Mouse (Mus musculus) spleen, adult 12 weeks (tissue): ENCODE measurements around the gene Nucks1.

Source experiments
- DNase-seq: peaks from one replicate; pipeline ENCODE4 v3.0.0; 2022; ENCODE audit warnings: low spot score

Nucks1 gene

DNA sequence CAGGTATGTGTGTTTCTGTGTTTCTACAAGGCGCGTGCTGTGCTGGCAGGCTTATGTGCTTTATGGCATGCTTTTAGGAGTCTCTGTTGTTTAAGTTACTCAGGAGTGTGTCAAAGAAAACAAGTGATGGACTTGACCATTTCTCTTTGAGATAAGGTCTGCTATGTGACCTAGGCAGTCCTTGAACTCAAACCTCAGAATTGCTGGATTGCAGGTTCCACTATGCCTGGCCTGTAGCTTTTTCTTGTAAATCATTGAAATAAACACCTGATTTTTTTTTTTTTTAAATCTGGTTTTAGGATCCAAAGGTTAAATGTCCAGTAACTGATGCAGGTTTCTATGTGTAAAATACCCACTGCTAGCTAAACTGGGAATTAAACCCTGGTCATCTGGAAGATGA, 8.7 kb downstream of the Nucks1 start:
- no peak for DNase-seq

DNA sequence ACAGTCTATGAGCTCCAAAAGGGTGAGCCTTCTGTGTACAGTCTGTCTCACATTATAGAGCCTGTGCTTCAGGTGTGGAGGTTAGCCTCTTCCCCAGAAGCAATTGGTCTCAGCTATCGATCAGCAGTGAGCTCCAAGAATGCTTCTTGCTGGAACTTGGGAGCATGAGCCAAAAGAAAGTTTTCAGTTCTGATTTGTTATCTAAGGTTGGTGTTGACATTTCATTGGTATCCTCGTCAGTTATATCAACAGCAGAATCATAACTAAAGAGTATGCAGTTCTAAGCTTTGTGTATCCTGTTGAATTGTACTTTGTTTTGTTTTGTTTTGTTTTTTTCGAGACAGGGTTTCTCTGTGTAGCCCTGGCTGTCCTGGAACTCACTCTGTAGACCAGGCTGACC, 11.8 kb downstream of the Nucks1 start:
- no peak for DNase-seq

DNA sequence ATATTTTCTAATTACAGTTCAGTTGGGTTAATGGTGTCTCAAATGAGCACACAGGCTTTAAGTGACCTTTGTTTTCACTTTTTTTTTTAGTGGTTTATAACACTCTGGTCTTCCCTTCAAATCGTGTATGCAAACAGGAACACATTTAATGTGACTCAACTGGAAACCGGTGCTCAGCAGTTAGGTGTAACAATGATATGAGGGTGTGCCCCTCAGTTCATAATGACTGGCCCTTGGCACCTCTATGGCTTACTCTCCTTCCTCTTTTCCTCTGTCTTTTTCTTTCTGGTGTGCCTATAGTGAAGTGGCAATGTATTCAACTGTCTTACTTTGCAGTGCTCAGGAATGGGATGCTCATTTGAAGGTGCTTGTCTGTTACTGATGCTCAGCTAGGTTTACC, 23.1 kb downstream of the Nucks1 start:
- DNase-seq, result no peak

- DNase-seq, result no peak
Measured at GRCm38 (mm10) chr1:131937659-131938305, 27.4 kb downstream of the Nucks1 start.

DNA sequence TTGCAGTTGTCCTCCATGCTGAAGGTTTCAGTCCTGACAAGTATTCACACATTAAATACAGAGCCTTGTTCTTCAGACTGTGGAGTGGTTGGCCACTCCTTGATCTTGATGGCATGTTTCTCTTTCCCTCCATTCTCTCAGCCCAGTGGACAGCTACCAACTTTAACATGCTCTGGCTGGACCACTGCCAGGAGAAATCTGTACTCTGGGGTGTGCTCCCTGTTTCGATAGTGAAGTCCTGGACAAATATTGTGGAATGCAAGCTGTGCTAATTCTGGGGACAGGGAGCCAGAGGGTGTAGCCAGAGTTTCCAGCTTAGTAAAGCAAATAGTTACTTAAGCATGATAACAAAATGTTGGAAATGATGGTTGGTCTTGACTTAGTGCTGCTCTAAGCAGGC, 28.5 kb downstream of the Nucks1 start:
- no peak for DNase-seq

- no peak for DNase-seq
Measured at GRCm38 (mm10) chr1:131940711-131941244, 30.4 kb downstream of the Nucks1 start.

- DNase-seq, result no peak
Measured at GRCm38 (mm10) chr1:131941501-131941900, 31.2 kb downstream of the Nucks1 start.

GRCm38 (mm10) chr1:131942621-131943590, 32.6 kb downstream of the Nucks1 start:
- DNase-seq, result no peak

DNA sequence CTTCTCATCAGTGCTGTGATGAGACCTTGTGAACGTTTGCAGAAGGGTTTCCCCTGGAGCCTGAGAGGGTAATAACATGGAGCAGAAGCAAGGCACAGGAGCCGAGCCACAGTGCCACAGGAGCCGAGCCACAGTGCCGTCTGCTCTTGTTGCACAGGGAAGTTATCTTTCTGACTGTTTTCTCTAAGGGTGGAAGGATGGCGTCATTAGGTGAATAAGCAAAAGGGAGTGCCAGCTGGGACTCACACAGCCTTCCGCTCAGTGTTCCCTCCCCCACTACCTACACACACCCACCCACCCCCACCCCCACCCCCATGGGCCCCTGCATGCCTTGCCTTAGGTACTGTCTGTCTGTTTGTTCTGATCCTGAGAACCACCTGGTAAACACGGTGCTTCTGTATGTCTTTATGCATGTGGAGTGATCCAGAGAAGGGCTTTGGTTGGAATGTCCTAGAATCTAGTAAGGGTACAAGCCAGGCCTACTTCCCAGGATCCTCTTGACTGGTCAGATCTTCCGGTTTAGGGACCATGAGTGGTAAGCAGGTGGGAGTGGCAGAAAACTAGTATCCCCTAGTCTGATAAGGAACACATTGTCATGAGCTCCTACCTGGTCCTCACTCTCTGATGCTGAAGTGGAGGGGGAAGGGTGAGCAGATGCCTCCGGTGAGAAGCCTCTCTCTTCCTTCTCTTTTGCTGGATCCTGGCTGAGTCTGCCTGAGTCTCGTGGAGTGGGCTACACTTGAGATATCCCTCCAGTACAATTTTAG, 35.5 kb downstream of the Nucks1 start:
- no peak for DNase-seq

GRCm38 (mm10) chr1:131946462-131947215, 36.3 kb downstream of the Nucks1 start:
- no peak for DNase-seq

DNA sequence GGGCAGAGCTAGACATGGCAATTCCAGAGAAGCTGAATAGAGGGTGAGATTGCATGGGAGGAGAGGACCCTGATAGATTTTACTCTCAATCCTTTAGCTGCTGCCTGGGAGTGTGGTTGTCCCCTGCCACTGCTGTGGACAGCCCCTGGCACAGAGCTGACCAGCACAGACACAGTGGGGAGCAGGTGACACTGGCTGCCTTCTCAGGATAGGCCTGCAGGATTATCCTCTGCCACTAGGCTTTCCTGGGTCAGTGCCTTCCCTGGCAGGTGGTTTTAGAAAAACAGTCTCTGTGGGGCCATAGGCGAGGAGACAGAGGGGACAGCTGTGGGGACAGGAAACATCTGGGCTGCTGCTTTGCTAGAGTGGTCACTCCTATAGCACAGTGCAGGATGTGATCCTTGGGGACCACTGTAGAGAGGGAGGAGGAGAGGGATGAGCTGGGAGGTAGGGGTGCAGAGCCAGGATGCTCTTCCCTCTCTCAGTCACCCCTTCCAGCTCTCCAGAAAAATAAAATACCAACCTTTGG, 37.7 kb downstream of the Nucks1 start:
- no peak for DNase-seq

GRCm38 (mm10) chr1:131954242-131954865, 44.0 kb downstream of the Nucks1 start:
- no peak for DNase-seq

DNA sequence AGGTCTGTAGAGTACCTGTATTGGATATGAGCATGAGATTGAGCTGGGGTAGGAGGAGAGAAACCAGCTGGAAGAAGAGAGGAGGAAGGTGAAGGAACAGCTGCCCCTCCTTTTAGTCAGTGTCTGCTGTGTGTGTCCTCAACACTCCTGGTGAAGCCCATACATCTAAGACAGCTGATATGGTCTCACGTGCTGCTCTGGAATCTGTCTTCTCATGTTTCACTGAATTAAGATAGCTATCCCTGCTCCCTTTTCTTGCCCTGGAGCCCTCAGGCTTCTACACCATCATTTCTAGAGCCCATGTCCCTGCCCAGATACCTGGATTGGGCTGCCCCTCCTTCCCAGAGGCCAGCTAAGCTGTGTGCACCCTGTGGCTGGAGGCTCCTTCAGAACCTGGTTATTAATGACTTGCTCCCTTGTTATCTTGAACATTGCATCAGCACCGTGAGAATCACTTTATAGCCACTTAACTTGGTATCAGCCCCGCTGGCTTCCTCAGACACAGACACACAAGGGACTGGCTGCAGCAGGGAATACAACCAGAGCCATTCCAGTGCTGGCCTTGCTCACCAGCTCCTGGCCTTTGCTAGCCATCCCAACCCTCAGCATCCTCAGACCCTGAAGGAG, 44.9 kb downstream of the Nucks1 start:
- DNase-seq, result no peak

GRCm38 (mm10) chr1:131957416-131957815, 47.1 kb downstream of the Nucks1 start:
- no peak for DNase-seq

- DNase-seq, result no peak
Measured at GRCm38 (mm10) chr1:131961004-131961403, 50.7 kb downstream of the Nucks1 start.

- DNase-seq, result no peak
Measured at GRCm38 (mm10) chr1:131962606-131963084, 52.3 kb downstream of the Nucks1 start, which contains the start of gene Slc45a3. Slc45a3 (plus strand) TSS chr1:131962967.

GRCm38 (mm10) chr1:131963085-131963951, 53.0 kb downstream of the Nucks1 start:
- DNase-seq, result no peak

DNA sequence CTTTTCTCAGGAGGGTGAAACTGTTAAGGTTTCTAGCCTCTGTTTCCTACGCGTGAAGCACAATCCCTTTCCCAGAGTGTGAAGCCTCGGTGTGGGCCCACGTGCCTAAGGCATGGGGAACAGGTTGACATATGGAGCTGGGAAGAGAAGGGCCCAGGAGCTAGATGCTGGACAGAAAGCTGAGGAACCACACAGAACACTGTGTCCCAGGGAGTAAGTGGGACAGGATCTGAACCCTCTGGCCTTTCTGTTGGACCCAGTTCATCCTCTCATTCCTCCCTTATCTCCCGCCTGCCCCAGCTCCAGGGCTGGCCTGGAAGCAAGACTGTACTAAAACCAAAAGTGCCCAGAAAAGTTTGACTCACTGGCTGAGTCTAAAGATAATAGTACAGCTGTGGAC, 53.8 kb downstream of the Nucks1 start:
- DNase-seq, result no peak

GRCm38 (mm10) chr1:131964580-131964979, 54.2 kb downstream of the Nucks1 start:
- DNase-seq, result no peak
